Comparison of ENCODE assay signal across 8 mouse cellular contexts in the genomic region with DNA sequence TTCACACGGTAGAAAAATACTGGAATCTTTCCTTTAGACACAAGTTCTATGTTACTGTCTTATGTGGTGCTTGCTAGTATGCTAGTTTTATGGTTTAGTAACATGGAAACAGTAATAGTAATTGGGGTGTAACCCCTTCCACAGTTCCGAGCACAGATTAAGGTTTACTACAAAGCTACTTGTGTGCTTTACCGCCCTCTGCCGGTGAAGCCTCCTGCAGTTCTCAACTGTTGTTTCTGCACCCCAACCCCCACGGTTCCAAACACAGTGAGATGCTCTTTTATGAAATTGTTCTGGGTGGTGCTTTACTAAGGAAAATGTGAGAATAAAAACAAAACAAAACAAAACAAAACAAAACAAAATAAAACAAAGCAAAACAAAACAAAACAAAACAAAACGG.
DNase-seq lines count a peak whose midpoint lies in the region; ATAC-seq and TF ChIP-seq lines count a peak whose summit lies in the region.

No protein-coding gene starts in this region.

- peak; percentile 72 for TF ChIP-seq CTCF in layer of hippocampus, adult 2 months (conservative IDR thresholded peaks at IDR 0.05)
- TF ChIP-seq CTCF in G1E (IDR thresholded peaks at IDR 0.05; ENCODE audit: low read depth, low read length) = peak; percentile 15; the same call in 1 of the 2 replicates

- no peak overlapping the region for H3K9ac ChIP-seq in midbrain, embryonic 13.5 days (replicated peaks)

- H3K9me3 ChIP-seq in G1E (replicated peaks) = no peaks in the 10 kb centered on the region
- no peaks in the 10 kb centered on the region for H3K9me3 ChIP-seq in midbrain, embryonic 13.5 days

- no peaks in the 10 kb centered on the region for H3K4me1 ChIP-seq in G1E (ENCODE audit: insufficient read depth, low read depth, low read length)
- H3K4me1 ChIP-seq in midbrain, embryonic 13.5 days (replicated peaks) = peaks cover 9% of the 10 kb centered on the region

- H3K27ac ChIP-seq in layer of hippocampus, adult 2 months = peak overlapping the region; percentile 72; the same call in 1 of the 2 replicates
- H3K27ac ChIP-seq in midbrain, embryonic 13.5 days = no peak overlapping the region

- H3K27me3 ChIP-seq in G1E (ENCODE audit: insufficient read depth, low read length) = peaks cover 7% of the 10 kb centered on the region; the same call in 1 of the 2 replicates
- H3K27me3 ChIP-seq in midbrain, embryonic 13.5 days = no peaks in the 10 kb centered on the region

- peak; percentile 14 for DNase-seq in adrenal gland, adult 2 months
- DNase-seq in adrenal gland, postnatal 4 days (ENCODE audit: low spot score in 2 of 2) = no peak
- DNase-seq in layer of hippocampus, adult 2 months (ENCODE audit: low spot score in 2 of 2) = peak in 1 of 2 experiments; percentile 31
- no peak for DNase-seq in layer of hippocampus, adult 18-20 months (ENCODE audit: low spot score in 2 of 2)
- no peak for DNase-seq in G1E (ENCODE audit: low spot score)
- peak; percentile 9 to 73 for DNase-seq in spleen, postnatal 10 days (ENCODE audit: low spot score in 2 of 2)

- H3K4me3 ChIP-seq in layer of hippocampus, adult 2 months = no peak overlapping the region
- no peak overlapping the region for H3K4me3 ChIP-seq in G1E (ENCODE audit: low read depth, low read length)
- H3K4me3 ChIP-seq in midbrain, embryonic 13.5 days (replicated peaks) = no peak overlapping the region

- H3K36me3 ChIP-seq in G1E (replicated peaks) = no peaks in the 10 kb centered on the region
- no peaks in the 10 kb centered on the region for H3K36me3 ChIP-seq in midbrain, embryonic 13.5 days

- WGBS in midbrain, embryonic 13.5 days = 55% methylated on average over 6 of the region's 6 CpGs

- ATAC-seq in G1E (ENCODE audit: extremely low read depth, insufficient number of reproducible peaks, low FRiP score, poor library complexity, severe bottlenecking) = no peak
- peak; percentile 59 for ATAC-seq in granulocyte monocyte progenitor cell, adult 5-6 weeks (replicated peaks; ENCODE audit: poor library complexity, severe bottlenecking)
- no peak for ATAC-seq in midbrain, embryonic 13.5 days

- H3K4me2 ChIP-seq in midbrain, embryonic 13.5 days (replicated peaks) = no peak overlapping the region

Comparison
In these comparisons a context has a peak if more than half of its experiments do, and no peak if none do; other contexts are left out.
1. DNase-seq: peak in adrenal gland, adult 2 months (single experiment) and spleen, postnatal 10 days (2 of 2); none in adrenal gland, postnatal 4 days (0 of 2), layer of hippocampus, adult 18-20 months (0 of 2) and G1E (single experiment).